Mouse (Mus musculus) embryonic facial prominence, embryonic 13.5 days (tissue): ENCODE results near the gene Foxd1. TPM values are rescaled to one million over a fixed set of nuclear protein-coding genes. Genes with fewer than 3 reads are reported as not detected.

Experiments used
- ATAC-seq: fragments of 200-750 bp; cut with Nextera tagmentation; 2 replicates; pipeline ENCODE4 v1.8.0; 2017; ENCODE audit warnings: low read depth; ENCODE audit not compliant: insufficient number of reproducible peaks, insufficient read depth, low FRiP score, low TSS enrichment
- H3K27ac ChIP-seq: fragments of 300-500 bp; sonication (generic); 2 replicates; pipeline ENCODE4 v1.5.1; 2015; ENCODE audit warnings: moderate library complexity, mild to moderate bottlenecking, inconsistent platforms
- H3K27me3 ChIP-seq: fragments of 300-500 bp; sonication (generic); 2 replicates; pipeline ENCODE4 v1.6.1; 2015; ENCODE audit warnings: mild to moderate bottlenecking, inconsistent platforms
- H3K36me3 ChIP-seq: fragments of 300-500 bp; sonication (generic); 2 replicates; pipeline ENCODE4 v1.6.1; 2015; ENCODE audit warnings: mild to moderate bottlenecking, inconsistent platforms
- H3K4me1 ChIP-seq: fragments of 300-500 bp; sonication (generic); 2 replicates; pipeline ENCODE4 v1.6.1; 2015; ENCODE audit warnings: inconsistent platforms
- H3K4me2 ChIP-seq: fragments of 300-500 bp; sonication (generic); 2 replicates; pipeline ENCODE4 v1.6.1; 2015; ENCODE audit warnings: moderate library complexity, mild to moderate bottlenecking, inconsistent platforms
- H3K4me3 ChIP-seq: fragments of 300-500 bp; sonication (generic); 2 replicates; pipeline ENCODE4 v1.5.1; 2015; ENCODE audit warnings: mild to moderate bottlenecking, inconsistent platforms
- H3K9ac ChIP-seq: fragments of 300-500 bp; sonication (generic); 2 replicates; pipeline ENCODE4 v1.6.1; 2015; ENCODE audit warnings: mild to moderate bottlenecking, inconsistent platforms
- H3K9me3 ChIP-seq: fragments of 300-500 bp; sonication (generic); 2 replicates; pipeline ENCODE4 v1.6.1; 2016; ENCODE audit warnings: inconsistent platforms
- WGBS: fragments of 180-500 bp; shearing (Covaris S2); methylation state at CpG from one replicate; pipeline ENCODE4 v1.1.7; 2015; ENCODE audit warnings: mixed read lengths; 5-methylcytosine and 5-hydroxymethylcytosine counted together
- polyA plus RNA-seq: library from polyadenylated mRNA; unstranded; fragments of >200 nt; fragmentation: Nextera tagmentation; extraction: Ambion mirVana; gene quantifications from 2 replicates; pipeline ENCODE4 v1.2.1, GENCODE M21; 2015

Gene Foxd1
- polyA plus RNA-seq, 1 experiment from 2014 or later = 3.5 TPM

DNA sequence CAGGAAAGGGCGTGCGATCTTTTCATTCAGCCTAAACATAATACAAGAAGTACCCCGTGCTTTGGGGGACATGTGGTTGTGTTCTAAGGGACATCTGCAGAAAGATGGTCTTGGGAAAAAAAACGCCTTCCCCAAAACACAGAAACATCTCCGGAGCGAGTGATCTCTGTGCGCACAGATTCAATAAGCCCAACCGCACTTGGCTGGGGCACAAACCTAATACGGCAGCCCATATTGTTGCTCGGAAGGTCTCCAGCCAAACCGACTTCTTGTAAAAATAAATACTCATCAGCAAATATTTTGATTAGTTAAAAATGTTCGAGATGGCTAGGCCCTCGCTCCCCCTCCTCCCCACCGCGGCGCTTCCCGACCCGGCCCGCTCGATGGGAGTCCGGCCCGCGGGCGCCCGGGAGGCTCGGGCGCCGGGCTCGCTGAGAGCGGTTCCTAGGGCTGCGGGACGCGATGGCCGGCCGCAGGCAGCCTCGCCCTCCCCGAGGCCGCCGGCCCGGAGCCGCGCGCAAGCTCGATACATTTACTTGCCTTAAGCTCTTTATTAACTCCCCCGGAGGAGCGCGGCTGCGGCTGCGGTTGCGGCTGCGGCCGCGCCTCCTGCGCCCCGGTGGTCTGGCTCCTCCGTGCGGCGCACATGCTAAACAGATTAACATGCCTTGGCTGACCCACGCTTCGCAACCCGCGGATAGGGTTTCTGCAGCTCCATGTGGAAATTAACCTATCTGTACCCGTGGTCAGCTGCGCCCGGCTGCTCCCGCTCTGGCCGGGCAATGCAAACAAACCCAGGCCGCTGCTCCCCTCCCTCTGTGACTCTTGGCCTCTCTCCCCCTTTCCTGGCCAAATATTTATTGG is 37.0 kb downstream of the Foxd1 start:
- peaks cover 76% of the 10 kb centered on the region for H3K27me3 ChIP-seq
- H3K4me1 ChIP-seq = peaks cover 41% of the 10 kb centered on the region
- peak overlapping the region; percentile 64 for H3K9ac ChIP-seq
- H3K27ac ChIP-seq = peak overlapping the region; percentile 78
- ATAC-seq = peak; percentile 71; the same call in 1 of the 2 replicates
- under 1% methylated on average over 67 of the region's 68 CpGs for WGBS
- peak overlapping the region; percentile 88 for H3K4me2 ChIP-seq
- H3K9me3 ChIP-seq = no peaks in the 10 kb centered on the region
- H3K36me3 ChIP-seq = no peaks in the 10 kb centered on the region
- H3K4me3 ChIP-seq = peak overlapping the region; percentile 48

DNA sequence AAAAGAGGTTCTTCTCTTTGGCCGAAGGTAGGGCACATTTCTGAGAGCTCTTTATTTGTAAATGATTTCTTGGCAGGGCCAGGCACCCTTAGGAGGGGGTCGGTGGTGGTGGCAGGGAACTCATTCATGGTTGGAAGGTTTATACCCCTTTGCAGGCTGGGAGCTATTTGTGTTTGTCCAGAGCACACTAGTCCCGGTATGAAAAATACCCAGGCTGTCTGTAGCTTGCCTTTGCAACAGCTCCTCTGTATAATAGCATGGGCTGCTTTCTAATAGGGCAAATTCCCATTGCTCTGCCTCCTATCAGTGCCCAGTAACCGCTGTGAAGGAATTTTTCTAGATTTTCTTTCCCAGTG is 37.6 kb downstream of the Foxd1 start:
- 1% methylated on average over 4 of the region's 4 CpGs for WGBS
- Histone ChIP-seq H3K36me3 (no peaks in the 10 kb centered on the region), H3K27me3 (peaks cover 72% of the 10 kb centered on the region), H3K4me3 (peak overlapping the region; percentile 48), H3K9ac (peak overlapping the region; percentile 64), H3K4me2 (peak overlapping the region; percentile 88), H3K9me3 (no peaks in the 10 kb centered on the region), H3K27ac (peak overlapping the region; percentile 78), H3K4me1 (peaks cover 41% of the 10 kb centered on the region)
- ATAC-seq = peak; percentile 50

DNA sequence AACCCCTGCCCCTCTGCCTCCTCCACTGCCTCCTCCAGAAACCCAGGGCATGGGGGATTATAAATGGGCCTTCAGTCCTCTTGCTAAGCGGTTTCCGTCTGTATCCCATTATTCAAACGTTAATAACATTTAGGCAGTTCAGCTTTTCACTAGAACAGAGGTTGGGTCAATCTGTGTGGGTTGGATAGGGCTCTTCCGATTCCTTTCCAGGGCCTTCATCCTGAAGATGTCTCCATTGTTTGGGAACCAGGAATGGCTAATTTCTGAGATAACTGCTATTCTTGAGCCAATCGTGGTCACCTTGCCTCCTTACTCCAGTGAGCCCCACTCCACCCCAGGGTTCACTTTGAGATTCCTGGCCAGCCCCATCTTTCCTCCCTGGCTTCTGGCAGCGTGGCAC is 38.0 kb downstream of the Foxd1 start:
- 16% methylated on average over 6 of the region's 6 CpGs for WGBS

DNA sequence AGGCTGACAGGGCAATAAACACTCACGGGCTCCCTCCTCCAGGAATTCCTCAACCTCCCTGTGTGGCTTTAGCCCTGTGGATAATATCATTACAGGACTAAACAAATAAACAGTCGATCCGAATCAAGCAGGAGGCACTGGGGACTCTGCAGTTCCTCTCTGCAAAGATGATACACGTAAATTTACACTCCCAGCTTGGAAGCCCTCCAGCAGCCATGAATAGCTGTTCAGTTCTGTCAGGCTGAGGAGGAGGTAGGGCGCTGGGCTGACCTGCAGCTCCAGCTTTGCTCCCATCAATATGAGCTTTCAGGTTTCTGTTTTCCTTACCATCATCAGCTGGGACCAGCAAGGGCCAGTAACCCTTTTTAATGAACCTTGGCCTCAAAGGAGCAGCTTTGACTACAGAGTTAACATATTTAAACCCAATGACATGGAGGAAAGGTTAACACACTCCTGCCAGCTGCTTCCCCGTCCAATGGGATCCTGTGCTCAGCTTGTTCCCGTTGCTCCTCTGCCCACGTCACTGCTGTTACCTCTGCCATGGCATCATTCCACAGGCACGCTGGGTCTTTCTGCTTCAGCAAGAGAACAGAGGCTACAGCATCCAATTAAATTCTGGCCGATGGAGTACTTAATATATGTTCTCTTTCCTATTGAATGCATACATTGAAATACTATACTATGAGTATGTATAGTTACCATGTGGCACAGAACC is 39.5 kb downstream of the Foxd1 start:
- Histone ChIP-seq H3K4me1 (peaks cover 41% of the 10 kb centered on the region), H3K27ac (no peak overlapping the region), H3K36me3 (no peaks in the 10 kb centered on the region), H3K9ac (no peak overlapping the region), H3K4me3 (no peak overlapping the region), H3K9me3 (no peaks in the 10 kb centered on the region), H3K4me2 (0 out of 2 replicates have a peak overlapping the region, but pooled peaks have one; percentile 1), H3K27me3 (peaks cover 65% of the 10 kb centered on the region)
- 22% methylated on average over 10 of the region's 10 CpGs for WGBS
- ATAC-seq = no peak

More for the DNA sequence above, 38.0 kb downstream of the Foxd1 start:
- Histone ChIP-seq H3K36me3 (no peaks in the 10 kb centered on the region), H3K27ac (peak overlapping the region; percentile 78), H3K4me2 (peak overlapping the region; percentile 88), H3K4me1 (peaks cover 41% of the 10 kb centered on the region), H3K9me3 (no peaks in the 10 kb centered on the region), H3K27me3 (peaks cover 72% of the 10 kb centered on the region), H3K9ac (no peak overlapping the region), H3K4me3 (no peak overlapping the region)
- ATAC-seq = no peak

Other genes with a start within 250 kb of the Foxd1 start
- gene Arhgef28, start 147.8 kb upstream of the Foxd1 start, polyA plus RNA-seq = 12.9 and 15.5 TPM in 2 replicates
- gene Utp15, start 91.2 kb upstream of the Foxd1 start, polyA plus RNA-seq = 31.1 and 36.6 TPM in 2 replicates
- gene Ankra2, start 91.2 kb upstream of the Foxd1 start, polyA plus RNA-seq = 24.5 and 24.9 TPM in 2 replicates
- not detected in 2 replicates for gene Gm21976, start 74.4 kb upstream of the Foxd1 start, polyA plus RNA-seq
- 725 and 786 TPM in 2 replicates for gene Btf3, start 37.2 kb upstream of the Foxd1 start, polyA plus RNA-seq
- 1.4 and 6.5 TPM in 2 replicates for gene Gm10320, start 137.8 kb downstream of the Foxd1 start, polyA plus RNA-seq